Mouse (Mus musculus) spleen, embryonic (tissue): ENCODE data around the gene Dctn1.

Experiments
- CTCF ChIA-PET: fragments of 350-600 bp; sonication (Branson Sonifier 250); formaldehyde crosslinking; loops from one replicate; lab custom pipeline; 2022; lab: Charles Lee

The Dctn1 gene

GRCm38 (mm10) chr6:83215002-83215666, 49.4 kb downstream of the Dctn1 start:
- CTCF ChIA-PET, result interaction anchor here (0.6 to 1.5 kb wide), 2 partner anchors 65 to 686 kb away, joined by 3 to 5 read pairs; no protein-coding TSS in a partner anchor

GRCm38 (mm10) chr6:83219814-83220213, 54.1 kb downstream of the Dctn1 start, which contains the start of gene Slc4a5:
Gene Slc4a5, plus strand, starts transcription at chr6:83219828.
- CTCF ChIA-PET, result no interaction called here

- CTCF ChIA-PET, result no interaction called here
These were observed 65.8 kb downstream of the Dctn1 start for GRCm38 (mm10) chr6:83231486-83231885.

GRCm38 (mm10) chr6:83233306-83233705, 67.6 kb downstream of the Dctn1 start:
- CTCF ChIA-PET, result no interaction called here

DNA sequence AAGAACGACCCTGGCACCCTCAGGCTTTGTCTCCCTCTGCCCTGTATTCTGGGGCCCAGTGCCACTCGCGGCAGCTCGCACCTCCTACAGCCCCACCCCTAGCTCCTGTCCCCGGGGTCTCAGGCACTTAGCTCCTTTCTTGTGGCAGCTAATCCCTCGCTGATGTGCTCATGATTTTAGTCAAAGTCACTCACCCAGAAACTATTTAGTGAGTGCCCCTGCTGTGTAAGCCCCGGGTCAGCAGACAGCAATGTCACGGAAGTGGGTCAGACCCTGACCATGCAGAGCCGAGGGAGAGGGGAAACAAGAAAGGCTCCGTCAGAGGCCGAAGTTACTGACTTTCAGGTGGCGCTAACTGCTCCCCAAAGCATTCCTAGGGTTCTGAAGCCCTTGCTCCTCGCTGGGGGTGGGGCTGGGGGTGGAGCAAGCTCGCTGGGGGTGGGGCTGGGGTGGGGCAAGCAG, 68.6 kb downstream of the Dctn1 start:
- CTCF ChIA-PET, result no interaction called here

GRCm38 (mm10) chr6:83237123-83237522, 71.4 kb downstream of the Dctn1 start:
- CTCF ChIA-PET, result no interaction called here

- CTCF ChIA-PET, result no interaction called here
These were observed 78.8 kb downstream of the Dctn1 start for GRCm38 (mm10) chr6:83244422-83245061.

- CTCF ChIA-PET, result no interaction called here
These were observed 79.4 kb downstream of the Dctn1 start for GRCm38 (mm10) chr6:83245134-83245533.

DNA sequence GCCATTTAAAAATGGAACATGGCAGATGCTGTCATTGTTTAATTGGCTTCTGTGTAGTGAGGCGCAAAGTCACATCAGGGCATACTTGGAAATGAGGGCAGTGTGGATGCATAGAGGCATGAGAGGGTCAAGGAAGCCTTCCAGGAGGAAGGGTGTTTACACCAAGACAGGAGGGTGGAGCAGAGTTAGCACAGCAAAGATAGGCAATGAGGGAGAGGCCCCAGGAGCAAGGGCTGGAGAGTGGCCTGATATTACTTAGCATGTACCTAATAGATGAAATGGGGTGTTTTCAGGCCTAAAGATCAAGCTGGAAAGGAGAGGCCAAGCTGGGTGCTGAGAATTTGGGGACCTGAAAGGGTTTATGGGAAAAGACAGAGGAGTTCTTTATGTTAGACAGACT, 80.3 kb downstream of the Dctn1 start:
- CTCF ChIA-PET, result no interaction called here

- CTCF ChIA-PET, result no interaction called here
These were observed 81.0 kb downstream of the Dctn1 start for GRCm38 (mm10) chr6:83246750-83247149.

DNA sequence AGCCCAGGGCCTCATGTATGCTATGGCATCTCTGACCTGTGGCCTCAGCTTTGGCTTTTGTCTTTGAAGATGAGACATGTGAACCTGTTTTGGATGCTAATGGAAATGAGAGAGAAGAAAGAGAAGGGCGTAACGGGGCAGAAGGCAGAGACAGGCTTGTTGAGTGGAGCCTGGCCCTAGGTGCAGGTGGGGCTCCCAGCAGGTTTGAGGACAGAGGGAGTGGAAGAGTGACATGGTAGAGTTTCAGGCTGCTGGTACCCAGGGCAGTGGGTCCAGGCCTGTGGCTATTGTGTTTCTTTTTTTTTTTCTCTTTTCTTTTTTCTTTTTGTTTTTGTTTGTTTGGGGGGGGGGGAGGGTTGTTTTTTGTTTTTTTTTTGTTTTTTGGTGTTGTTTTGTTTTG, 81.4 kb downstream of the Dctn1 start:
- CTCF ChIA-PET, result no interaction called here
